Mouse (Mus musculus) layer of hippocampus, adult 11-12 months (tissue): ENCODE measurements around the gene Ppm1n.
A peak's percentile ranks its signal among the peaks of the same experiment; 100 is the strongest.
"Not testable (repeated sequence)": the region's sequence is repeated elsewhere in the genome, so short reads cannot be mapped to it uniquely, and the experiment has no call there.

ENCODE experiments used
- DNase-seq: peaks from one replicate; pipeline ENCODE4 v3.0.0; 2022; ENCODE audit warnings: low spot score

Ppm1n gene

GRCm38 (mm10) chr7:19282791-19283405, 3.0 kb upstream of the Ppm1n start:
- no peak for DNase-seq

DNA sequence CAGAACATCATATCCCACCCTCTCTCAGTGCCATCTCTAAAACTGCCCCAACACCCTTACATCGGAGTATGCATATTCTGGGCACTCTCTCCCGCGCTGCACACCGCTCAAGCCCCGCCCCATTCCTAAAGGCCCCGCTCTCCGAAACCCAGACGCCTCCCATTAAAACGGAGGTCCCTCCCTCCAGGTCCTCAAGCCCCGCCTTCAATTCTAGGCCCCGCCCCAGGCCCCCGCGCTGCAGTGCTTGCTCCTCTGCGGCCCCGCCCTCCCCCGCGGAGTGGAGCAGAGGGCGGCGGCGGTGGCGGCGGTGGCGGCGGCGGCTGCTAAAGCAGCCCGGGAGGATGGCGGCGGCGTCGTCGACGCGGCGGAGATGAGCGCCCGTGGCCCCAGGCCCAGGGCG, 2.5 kb upstream of the Ppm1n start, which contains the start of gene Rtn2:
Gene Rtn2 (plus strand): TSS at position 240 of the 400 bp plus-strand sequence.
- DNase-seq = peak; percentile 78

DNA sequence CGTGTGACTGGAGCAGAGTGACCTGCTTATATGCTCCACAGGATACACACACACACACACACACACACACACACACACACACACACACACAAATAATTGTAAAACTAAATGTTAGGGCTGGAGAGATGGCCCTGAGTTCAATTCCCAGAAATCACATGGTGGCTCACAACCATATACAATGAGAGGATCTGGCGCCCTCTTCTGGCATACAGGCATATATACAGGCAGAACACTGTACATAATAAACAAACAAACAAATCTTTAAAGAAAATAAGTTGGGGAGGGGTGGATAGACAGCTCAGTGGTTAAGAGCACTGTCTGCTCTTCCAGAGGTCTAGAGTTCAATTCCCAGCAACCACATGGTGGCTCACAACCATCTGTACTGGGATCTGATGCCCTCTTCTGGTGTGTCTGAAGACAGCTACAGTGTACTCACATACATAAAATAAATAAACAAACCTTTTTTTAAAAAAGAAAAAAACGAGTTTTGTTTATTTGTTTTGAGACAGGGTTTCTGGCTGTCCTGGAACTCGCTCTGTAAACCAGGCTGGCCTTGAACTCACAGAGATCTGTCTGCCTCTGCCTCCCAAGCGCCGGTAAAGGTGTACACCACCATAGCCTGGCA, 1.9 kb upstream of the Ppm1n start:
- DNase-seq = not testable (repeated sequence)

DNA sequence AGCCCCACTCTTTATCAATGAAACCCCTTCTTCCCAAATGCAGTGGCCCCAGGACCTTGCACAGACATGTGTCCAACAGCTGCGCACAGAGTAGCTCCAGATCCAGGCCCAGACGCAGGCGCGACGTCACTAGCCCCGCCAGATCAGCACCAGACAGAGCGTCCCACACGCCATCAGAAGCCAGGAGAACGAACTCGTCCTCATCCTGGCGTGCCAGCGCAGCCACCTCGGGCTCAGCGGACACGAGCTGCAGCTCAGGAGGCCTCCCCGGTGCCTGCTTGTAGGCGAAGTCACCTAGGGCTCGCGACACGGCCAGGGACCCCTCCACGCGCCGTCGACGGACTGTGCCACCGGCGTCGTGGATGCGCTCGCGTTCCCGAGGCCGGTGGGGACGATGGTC, 812 bp downstream of the Ppm1n start:
- no peak for DNase-seq

- DNase-seq = no peak
Measured at GRCm38 (mm10) chr7:19276253-19276652, 3.6 kb downstream of the Ppm1n start.

DNA sequence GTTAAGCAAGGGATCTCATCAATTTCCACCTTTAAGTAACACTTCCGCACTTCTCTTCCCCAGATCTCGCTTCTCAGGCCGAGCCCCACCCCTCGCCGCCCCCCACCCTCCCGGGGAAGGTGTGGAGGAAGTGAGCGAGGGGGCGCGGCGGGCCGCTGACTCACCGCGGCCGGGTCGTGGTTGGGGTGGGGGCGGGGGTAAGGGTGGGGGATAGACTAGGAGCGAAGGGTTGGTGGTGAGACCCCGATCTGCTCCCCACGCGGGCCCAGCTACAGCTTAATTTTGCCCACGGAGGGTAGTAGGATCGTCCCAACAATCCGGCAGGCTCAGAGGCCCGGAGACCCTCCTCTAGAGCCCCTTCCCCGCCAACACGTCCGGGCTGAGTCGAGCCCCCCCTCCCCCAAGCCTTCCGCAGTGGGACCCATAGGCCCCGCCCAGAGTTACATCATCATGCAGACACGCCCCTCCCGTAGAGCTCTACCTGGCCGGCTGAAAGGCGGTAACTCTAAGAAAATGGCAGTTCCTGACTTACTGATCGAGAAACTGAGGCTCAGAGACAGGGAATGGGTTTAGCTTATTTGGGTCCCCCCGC, 7.6 kb downstream of the Ppm1n start:
- no peak for DNase-seq

DNA sequence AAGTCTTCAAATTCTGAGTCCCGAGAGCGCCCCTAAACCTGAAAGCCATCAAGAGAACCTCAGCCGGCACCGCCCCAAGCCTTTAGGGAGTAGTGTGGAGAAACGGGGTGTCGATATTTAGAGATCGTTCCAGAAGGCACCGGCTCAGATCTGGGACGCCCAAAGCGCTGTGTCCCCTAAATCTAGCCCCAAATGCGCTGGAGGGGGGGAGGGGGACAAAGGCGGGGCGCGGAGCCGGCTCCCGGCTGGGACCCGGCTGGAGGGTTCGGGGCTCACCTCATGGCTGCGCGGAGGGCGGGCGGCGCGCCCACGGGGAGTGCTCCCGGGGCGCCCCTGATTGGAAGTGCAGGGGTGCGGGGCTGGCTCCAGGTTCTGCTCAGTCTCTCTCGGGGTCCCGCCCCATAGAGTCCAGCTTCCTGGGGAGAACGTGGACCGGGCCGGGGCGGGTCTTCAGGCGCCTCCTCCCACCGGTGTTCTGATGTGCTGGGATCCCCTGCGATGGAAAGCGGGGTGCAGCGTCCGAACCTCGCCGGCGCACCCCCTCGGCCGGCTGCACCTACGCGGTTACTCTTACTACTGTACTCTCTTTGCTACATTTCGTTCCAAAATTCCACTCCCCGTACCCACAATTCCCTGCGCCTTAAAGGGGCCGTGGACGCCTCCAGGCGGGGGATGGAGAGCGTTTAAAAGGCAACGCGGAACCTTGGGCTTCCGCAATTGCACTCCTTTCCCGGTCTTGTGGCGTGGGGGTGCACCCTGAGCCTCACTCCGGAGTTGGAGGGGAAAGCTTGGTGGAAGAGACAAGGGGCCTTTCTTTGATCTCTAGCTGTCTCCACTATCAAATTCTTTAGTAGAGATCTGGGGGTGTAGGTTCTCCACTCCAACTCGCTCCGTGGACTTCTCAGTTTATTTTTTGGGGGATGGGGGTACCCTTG, 8.4 kb downstream of the Ppm1n start, which contains the start of gene Vasp:
Gene Vasp (minus strand): TSS at position 580 of the 935 bp plus-strand sequence.
- peak; percentile 80 for DNase-seq

DNA sequence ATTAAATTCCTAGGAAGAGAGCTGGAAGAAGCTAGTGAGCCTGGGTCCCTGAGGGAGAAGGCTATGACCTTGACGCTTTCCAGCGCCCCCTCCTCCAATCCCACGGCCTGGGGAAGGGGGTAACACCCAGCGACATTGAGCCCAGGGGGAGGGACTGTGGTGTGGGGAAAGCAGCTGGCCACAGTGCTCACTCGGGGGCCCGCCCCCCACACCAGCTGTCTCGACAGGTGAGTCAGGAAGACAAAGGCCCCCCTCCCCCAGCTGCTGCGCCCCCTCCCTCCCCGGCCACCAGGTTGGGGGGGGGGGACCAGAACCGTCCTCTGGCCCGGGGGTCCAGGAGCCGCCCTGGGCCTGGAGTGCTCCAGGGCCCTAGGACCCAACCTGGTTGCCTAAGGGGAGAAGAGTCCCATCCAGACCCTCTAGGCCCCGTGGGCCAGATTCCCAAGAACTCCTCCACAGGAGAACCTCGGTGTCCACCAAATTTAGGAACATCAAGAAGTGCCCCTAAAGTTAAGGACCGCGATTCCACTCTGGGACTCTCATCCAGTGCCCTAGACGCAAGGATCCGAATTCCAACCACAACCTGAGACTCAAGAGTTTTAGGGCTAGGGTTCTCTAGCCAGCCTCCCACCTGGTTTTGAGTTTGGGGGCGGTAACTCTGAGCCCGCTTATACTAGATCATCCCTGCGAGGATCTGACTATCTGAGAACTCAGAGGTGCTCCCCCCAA, 9.2 kb downstream of the Ppm1n start:
- no peak for DNase-seq

DNA sequence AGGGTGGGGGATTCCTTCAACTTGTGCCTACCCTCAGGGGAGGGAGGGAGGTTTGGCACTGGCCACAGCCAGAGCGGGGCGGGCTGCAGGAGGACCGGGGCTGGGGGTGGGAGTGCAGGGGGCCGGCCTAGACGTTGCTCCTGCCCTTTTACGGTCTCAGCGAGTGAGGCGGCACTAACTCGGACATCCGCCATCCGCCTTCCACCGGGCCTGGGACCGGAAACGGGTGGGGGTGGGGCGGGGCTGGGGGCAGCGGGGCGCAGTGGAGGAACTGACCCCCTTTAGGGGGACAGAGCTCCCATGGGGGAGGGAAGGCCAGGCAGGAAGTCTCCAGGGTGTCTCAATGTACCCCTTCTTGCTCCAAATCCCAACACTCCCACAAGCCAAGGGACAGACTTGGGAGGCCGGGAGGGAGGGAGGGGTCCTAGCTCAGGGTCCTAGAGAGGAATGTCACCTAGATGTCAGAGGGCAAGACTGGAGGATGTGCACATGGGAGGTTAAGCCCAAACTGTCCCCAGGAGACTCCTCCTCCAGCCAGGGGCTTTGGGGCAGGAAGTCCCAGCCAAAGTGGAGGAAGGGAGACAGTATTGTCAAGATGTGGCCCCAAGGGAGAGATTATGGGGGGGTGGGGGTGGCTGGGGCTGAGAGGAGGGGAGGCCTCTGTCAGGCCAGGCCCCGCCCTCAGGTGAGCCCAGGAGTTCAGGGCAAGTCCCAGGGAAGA, 10.0 kb downstream of the Ppm1n start:
- no peak for DNase-seq

DNA sequence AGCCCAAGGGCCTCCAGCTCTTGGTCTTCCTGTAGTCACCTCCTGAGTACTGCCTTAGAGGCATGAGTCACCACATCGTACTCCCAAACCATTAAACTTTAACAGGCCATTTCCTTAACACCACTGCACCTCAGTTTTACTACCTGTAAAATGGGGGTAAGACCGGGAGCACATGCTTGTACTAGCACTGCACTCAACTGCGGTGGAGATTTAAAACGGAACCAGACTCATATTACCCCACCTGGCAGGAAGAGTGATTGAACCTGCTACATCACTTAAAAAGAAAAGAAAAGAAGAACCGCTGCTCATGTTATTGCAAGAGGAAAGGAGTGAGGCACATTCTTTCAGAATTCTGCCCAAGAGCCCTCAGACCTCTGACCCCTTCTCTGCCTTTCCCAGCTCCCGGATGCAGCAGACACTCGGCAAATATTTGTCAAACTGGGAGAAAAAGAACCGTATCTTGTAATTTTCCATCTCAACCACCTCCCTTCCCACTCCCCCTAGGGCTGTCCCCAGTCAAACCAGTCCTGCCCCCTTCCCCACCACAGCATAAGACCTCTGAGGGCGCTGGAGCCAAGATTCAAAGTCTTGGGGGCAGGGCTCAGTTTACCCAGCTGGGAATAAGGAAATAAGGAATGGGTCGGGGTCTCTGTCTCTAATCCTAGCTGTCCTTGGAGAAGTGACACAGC, 10.7 kb downstream of the Ppm1n start:
- no peak for DNase-seq

- no peak for DNase-seq
Measured at GRCm38 (mm10) chr7:19267051-19267450, 12.8 kb downstream of the Ppm1n start.

DNA sequence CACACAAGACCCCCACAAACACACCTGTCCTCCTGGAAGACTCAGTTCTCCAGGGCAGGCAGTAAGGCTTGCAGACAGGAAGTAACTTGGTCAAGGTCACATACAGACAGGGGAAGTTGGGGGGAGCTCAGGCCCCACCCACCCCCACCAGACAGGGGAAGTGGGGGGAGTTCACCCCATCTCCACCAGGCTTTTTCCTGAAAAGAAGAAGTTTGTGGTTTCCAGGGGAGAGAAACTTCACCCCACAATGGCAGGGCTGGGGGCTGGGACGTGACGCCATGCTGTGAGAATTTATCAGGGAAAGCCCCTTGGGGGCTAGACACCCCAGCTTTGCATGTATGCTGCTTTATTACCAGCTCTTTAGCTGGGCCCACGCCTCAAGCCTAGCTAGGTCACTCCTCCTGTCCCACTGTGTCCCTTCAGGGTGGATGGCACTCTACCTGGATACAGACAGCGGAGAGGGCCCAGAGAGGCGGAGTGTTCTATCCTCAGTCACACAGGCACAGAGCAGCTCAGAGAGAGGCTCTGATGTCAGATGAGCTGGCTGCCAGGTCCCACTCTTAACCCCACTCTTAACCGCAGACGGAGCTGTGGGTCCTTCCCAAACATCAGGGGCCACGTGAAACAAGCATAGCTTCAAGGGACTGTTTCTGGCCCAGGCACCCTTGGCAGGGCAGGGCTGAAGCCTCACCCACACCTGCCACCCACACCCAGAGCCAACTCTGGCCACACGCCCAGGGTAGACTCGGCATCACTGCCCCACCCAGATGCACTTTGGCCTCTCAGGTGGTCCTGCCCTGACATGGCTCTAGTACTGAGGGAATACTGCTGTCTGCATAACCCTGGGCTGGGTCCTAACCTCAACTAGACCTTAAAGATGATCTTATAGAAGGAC, 13.7 kb downstream of the Ppm1n start:
- DNase-seq = no peak

DNA sequence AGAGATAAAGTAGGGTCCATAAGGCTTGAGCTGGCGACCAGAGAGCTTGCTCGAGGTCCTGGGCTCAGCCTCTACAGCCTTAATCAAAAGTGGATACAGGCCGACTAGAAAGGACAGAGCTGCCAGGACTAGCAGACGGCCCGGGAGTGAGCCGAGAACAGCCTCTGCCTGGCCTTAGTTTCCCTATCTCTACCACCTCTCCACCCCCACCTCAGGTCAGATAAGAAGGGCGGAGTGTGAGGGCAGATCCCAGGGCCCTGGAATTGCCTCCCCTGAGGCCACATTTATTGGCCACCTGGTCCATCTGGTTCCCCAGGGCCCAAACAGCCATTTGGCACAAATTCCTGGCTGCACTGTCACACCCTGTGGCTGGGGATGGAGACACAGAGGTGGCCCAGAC, 14.7 kb downstream of the Ppm1n start:
- no peak for DNase-seq

GRCm38 (mm10) chr7:19258336-19258735, 21.5 kb downstream of the Ppm1n start:
- DNase-seq = no peak

DNA sequence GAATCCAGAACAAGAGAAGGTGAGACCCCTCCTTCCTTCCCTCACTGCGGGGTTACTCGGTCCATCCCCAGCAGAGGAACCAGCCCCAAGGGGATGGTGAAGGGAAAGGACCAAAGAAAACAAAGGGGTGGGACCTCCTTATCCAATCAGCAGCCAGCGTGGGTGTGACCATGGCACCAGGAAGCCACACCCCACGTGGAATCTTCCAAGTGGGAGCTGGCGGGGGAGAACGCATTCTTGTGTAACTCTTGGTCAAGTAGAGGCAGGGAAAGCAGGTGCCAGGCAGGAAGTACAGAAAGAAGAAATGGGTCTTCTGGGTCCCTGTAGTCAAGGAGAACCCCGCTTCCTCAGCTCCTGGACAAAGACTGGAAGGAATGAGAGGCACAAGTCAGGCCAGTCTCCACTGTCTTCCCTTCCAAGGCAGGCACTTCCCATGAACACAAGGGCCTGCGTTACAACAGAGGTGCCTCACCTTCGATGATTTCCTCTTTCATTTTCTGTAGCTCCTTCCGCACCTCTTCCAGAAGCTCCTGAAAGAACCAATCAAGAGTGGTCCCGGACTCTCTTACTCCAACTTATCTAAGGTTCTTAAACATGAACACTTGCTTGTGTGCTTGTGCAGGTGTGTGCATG, 22.4 kb downstream of the Ppm1n start:
- peak; percentile 70 for DNase-seq

- DNase-seq = no peak
Measured at GRCm38 (mm10) chr7:19256567-19256966, 23.3 kb downstream of the Ppm1n start.

DNA sequence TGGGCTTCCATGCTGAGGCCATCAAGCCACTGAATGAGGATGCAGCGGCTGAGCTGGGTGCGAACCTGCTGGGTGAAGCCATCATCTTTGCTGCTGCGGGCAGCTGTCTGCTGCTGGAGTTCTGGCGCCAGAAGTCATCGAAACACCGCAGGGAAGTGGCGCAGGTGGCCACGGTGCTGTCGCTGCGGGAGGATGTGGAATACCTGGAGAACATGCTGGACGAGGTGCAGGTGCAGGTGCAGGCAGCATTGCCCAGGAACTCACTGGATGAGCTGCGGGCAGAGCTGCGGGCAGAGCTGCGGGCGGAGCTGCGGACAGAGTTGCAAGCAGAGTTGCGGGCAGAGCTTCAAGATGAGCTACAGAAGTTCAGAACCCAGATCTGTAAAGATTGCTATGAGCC, 24.5 kb downstream of the Ppm1n start:
- DNase-seq = no peak

DNA sequence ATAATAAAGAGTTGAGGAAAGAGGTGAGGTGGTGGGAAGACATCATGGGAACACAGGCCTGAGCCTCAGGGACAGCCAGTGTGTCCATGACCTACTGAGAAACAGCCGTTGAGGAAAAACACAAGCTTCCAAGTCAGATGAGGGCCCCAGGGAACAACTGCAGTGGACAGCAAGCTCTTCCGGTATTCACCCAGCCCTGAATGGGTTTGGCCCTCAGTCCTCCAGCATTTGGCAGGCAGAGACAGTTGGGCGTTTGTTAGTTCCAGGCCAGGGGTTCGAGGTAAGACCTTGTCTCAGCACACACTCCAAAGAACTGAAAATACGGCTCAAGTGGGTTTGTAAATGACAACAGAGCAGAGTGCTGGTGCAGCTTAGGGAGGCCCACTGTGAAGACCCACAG, 26.4 kb downstream of the Ppm1n start:
- no peak for DNase-seq

DNA sequence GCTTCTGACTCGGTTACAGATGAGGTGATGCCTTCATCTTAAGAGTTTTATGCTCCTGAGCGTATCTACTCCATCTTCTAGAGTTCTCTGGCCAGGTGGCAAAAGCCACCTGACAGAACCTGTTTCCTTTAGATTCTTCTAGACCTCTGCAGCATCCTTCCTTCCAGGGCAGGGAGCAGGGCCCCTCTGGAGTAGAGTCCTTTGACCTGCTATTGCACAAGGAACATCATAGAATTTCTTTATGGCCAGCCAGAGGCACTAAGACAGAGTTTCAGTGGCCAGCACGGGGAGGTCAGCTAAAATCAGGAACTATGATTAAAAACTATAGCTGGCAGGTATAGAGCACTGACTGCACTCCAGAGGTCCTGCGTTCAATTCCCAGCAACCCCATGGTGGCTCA, 27.8 kb downstream of the Ppm1n start:
- DNase-seq = no peak
